Mouse (Mus musculus): Measurements from ENCODE around the gene A830031A19Rik. TPM values are rescaled to one million over a fixed set of nuclear protein-coding genes. Genes with fewer than 3 reads are reported as not detected.

The A830031A19Rik gene
- polyA plus RNA-seq (2014; fragmentation: Nextera tagmentation; extraction: Ambion mirVana) = not detected in 2 replicates

DNA sequence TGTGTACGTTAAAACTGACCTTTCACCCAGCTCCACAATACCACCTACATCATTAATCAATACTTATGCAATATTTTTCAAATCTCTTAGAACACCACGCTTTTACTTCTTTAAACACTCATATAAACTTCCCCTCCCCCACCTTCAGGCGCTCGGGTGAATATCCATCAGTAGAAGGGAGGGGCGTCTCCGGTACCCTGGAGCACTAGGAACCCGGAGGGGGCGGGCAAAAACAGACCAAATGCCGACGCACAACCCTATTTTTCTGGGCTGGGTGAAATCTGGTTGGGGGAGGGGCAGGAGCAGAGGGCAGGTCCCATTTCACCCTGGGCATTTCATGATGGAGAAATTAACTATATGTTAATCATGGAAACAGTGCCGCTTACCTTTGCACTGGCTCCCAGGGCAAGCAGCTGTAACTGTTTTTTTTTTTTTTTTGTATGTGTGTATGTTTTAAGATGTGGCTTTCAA is at the start of gene A830031A19Rik:
Gene A830031A19Rik, minus strand, starts transcription at position 421 of the 471 bp plus-strand sequence.
- Histone ChIP-seq H3K4me2 (peak within 1 kb of the TSS; percentile 100), H3K9ac (peak within 1 kb of the TSS; percentile 82), H3K9me3 (ENCODE audit: low read depth, low read length) (no peaks in the 10 kb centered on the region), H3K27me3 (ENCODE audit: insufficient read depth, low read length) (peaks cover 26% of the 10 kb centered on the region), H3K4me1 (ENCODE audit: insufficient read depth) (0 out of 2 replicates have a peak, but pooled peaks cover 3% of the 10 kb centered on the region), H3K4me3 (ENCODE audit: low read depth, low read length) (peak within 1 kb of the TSS; percentile 64), H3K36me3 (ENCODE audit: insufficient read depth) (no peaks in the 10 kb centered on the region), H3K27ac (ENCODE audit: low read depth) (no peak within 1 kb of the TSS)
- no peak for DNase-seq
- TF ChIP-seq CTCF (IDR thresholded peaks at IDR 0.05; ENCODE audit: low read depth) = no peak
- WGBS = under 1% methylated on average over 11 of the region's 11 CpGs
- ATAC-seq (ENCODE audit: insufficient read depth) = no peak

DNA sequence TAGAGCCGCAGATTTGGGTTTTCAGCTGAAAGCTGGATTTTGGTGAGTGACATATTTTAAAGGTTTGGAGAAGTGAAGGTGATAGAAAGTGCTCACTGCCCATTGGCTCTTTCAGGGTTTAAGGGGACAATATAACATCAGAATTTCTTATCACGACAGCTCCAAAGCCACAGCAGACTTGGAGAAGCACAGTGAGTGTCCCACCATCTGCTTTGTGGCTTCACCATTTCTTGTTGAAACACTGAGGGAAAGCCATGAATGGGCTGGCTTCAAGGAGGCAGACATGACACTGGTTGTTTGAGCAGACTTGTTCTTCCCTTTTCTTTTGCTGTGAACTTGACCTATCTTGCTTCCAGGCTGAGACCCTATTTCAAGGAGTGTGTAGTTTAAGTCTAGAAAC is 49.1 kb upstream of the A830031A19Rik start:
- no peak overlapping the region for H3K4me3 ChIP-seq (ENCODE audit: low read depth, low read length)
- H3K27ac ChIP-seq (ENCODE audit: low read depth) = no peak overlapping the region
- ATAC-seq (ENCODE audit: insufficient read depth) (no peak), DNase-seq (no peak)
- no peaks in the 10 kb centered on the region for H3K36me3 ChIP-seq (ENCODE audit: insufficient read depth)
- no peak for TF ChIP-seq CTCF (IDR thresholded peaks at IDR 0.05; ENCODE audit: low read depth)
- no peaks in the 10 kb centered on the region for H3K9me3 ChIP-seq (ENCODE audit: low read depth, low read length)
- H3K9ac ChIP-seq = no peak overlapping the region
- 90% methylated on average over 2 of the region's 2 CpGs for WGBS
- H3K4me1 ChIP-seq (ENCODE audit: insufficient read depth) = no peaks in the 10 kb centered on the region
- H3K4me2 ChIP-seq = no peak overlapping the region
- no peaks in the 10 kb centered on the region for H3K27me3 ChIP-seq (ENCODE audit: insufficient read depth, low read length)

- H3K27ac ChIP-seq (ENCODE audit: low read depth) = no peak overlapping the region
- no peak for TF ChIP-seq CTCF (IDR thresholded peaks at IDR 0.05; ENCODE audit: low read depth)
- no peak overlapping the region for H3K4me3 ChIP-seq (ENCODE audit: low read depth, low read length)
- 82% methylated on average over 7 of the region's 7 CpGs for WGBS
- H3K27me3 ChIP-seq (ENCODE audit: insufficient read depth, low read length) = no peaks in the 10 kb centered on the region
- no peaks in the 10 kb centered on the region for H3K9me3 ChIP-seq (ENCODE audit: low read depth, low read length)
- no peak overlapping the region for H3K4me2 ChIP-seq
- no peak overlapping the region for H3K9ac ChIP-seq
- H3K36me3 ChIP-seq (ENCODE audit: insufficient read depth) = 0 out of 2 replicates have a peak, but pooled peaks cover under 1% of the 10 kb centered on the region
- H3K4me1 ChIP-seq (ENCODE audit: insufficient read depth) = no peaks in the 10 kb centered on the region
- ATAC-seq (ENCODE audit: insufficient read depth) = no peak
- DNase-seq = no peak
Measured at GRCm38 (mm10) chr11:24122899-24123298, 48.0 kb upstream of the A830031A19Rik start.

GRCm38 (mm10) chr11:24121136-24121535 is 46.3 kb upstream of the A830031A19Rik start:
- TF ChIP-seq CTCF (IDR thresholded peaks at IDR 0.05; ENCODE audit: low read depth) = no peak
- WGBS = 85% methylated on average over 9 of the region's 9 CpGs
- no peak for ATAC-seq (ENCODE audit: insufficient read depth)

DNA sequence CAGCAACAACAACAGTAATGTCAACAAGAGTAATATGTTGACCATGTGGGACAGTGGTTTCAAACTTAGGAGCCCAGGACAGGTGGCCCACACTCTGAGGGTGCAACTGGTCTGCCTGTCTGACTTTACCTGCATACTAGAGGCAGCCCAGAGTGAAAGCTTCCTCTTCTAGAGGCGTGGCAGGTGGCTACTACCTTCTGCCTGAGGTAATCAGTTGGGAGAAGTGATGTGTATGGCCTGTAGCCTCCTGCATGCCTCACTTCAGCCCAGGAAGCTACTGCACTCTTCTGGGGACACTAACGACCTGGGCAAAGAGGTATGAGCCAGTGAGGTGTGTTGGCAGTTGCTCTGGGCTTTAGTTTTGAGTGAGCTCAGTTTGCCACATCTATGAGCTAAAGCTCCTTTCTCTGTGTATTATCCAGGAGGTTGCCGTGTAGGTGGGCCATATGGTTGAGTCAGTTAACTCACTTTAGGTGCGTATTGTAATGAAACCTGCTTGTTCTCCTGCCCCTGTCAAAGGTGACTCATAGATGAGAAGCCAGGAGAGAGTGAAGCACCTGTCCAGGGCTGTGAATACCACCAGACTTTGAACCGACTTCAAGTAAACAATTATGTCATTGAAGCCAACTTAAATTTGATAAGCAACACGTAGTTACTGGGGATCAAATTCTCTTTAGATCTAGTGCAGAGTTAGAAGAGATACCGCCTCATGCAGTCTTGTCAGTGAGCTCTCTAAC is 41.9 kb upstream of the A830031A19Rik start:
- 0 out of 2 replicates have a peak, but pooled peaks cover 2% of the 10 kb centered on the region for H3K36me3 ChIP-seq (ENCODE audit: insufficient read depth)
- TF ChIP-seq CTCF (IDR thresholded peaks at IDR 0.05; ENCODE audit: low read depth) = no peak
- H3K27me3 ChIP-seq (ENCODE audit: insufficient read depth, low read length) = no peaks in the 10 kb centered on the region
- 62% methylated on average over 7 of the region's 7 CpGs for WGBS
- no peaks in the 10 kb centered on the region for H3K9me3 ChIP-seq (ENCODE audit: low read depth, low read length)
- no peak overlapping the region for H3K27ac ChIP-seq (ENCODE audit: low read depth)
- H3K4me1 ChIP-seq (ENCODE audit: insufficient read depth) = 0 out of 2 replicates have a peak, but pooled peaks cover 3% of the 10 kb centered on the region
- DNase-seq = no peak
- ATAC-seq (ENCODE audit: insufficient read depth) = no peak
- no peak overlapping the region for H3K4me3 ChIP-seq (ENCODE audit: low read depth, low read length)
- no peak overlapping the region for H3K4me2 ChIP-seq
- H3K9ac ChIP-seq = no peak overlapping the region

More at GRCm38 (mm10) chr11:24121136-24121535, 46.3 kb upstream of the A830031A19Rik start:
- Histone ChIP-seq H3K4me1 (ENCODE audit: insufficient read depth) (no peaks in the 10 kb centered on the region), H3K9me3 (ENCODE audit: low read depth, low read length) (no peaks in the 10 kb centered on the region), H3K27ac (ENCODE audit: low read depth) (no peak overlapping the region), H3K27me3 (ENCODE audit: insufficient read depth, low read length) (no peaks in the 10 kb centered on the region), H3K36me3 (ENCODE audit: insufficient read depth) (0 out of 2 replicates have a peak, but pooled peaks cover 2% of the 10 kb centered on the region), H3K4me2 (no peak overlapping the region), H3K4me3 (ENCODE audit: low read depth, low read length) (no peak overlapping the region), H3K9ac (no peak overlapping the region)
- no peak for DNase-seq

- TF ChIP-seq CTCF (IDR thresholded peaks at IDR 0.05; ENCODE audit: low read depth) = no peak
- no peak overlapping the region for H3K4me2 ChIP-seq
- no peak overlapping the region for H3K9ac ChIP-seq
- DNase-seq = no peak
- no peaks in the 10 kb centered on the region for H3K9me3 ChIP-seq (ENCODE audit: low read depth, low read length)
- ATAC-seq (ENCODE audit: insufficient read depth) = no peak
- no peaks in the 10 kb centered on the region for H3K27me3 ChIP-seq (ENCODE audit: insufficient read depth, low read length)
- H3K4me1 ChIP-seq (ENCODE audit: insufficient read depth) = 0 out of 2 replicates have a peak, but pooled peaks cover 3% of the 10 kb centered on the region
- WGBS = 93% methylated on average over 2 of the region's 2 CpGs
- H3K27ac ChIP-seq (ENCODE audit: low read depth) = no peak overlapping the region
- H3K4me3 ChIP-seq (ENCODE audit: low read depth, low read length) = no peak overlapping the region
- 0 out of 2 replicates have a peak, but pooled peaks cover 2% of the 10 kb centered on the region for H3K36me3 ChIP-seq (ENCODE audit: insufficient read depth)
Measured at GRCm38 (mm10) chr11:24116041-24116440, 41.2 kb upstream of the A830031A19Rik start.

DNA sequence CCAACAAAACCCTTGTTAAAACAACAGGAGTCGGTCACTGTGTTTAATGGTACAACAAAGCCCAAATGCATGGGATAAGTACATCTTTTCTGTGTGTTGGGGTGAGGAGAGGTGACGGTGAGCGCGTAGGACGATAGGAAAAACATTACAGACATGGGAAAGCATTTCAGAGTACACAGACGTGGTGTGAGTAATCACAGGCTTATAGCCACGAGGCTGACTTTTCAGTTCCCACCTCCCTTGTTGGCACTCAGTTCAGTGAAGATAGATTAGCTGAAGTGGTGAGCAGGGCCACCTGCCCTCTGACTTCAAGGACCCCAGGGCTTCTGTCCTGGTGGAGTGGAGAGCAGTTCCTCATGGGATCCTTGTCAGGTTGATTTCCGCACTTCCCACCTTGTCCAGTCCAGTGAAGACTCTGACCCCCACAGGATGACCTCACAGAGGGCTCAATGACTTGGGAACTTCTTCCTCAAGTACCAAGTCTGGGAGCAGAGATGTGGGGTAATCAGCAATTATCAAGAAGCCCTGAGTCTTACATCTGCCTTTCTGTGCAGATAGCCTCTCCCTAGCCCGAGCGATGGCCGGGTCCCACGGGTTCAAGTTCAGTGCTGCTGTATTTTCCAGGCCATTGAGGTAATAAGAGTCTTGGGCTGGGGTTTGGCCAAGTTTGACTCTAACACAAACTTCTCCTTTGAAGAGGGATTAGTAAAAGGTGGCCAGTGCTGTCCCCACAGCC is 40.3 kb upstream of the A830031A19Rik start:
- no peak overlapping the region for H3K27ac ChIP-seq (ENCODE audit: low read depth)
- DNase-seq (no peak), ATAC-seq (ENCODE audit: insufficient read depth) (no peak)
- H3K27me3 ChIP-seq (ENCODE audit: insufficient read depth, low read length) = no peaks in the 10 kb centered on the region
- H3K4me2 ChIP-seq = no peak overlapping the region
- 0 out of 2 replicates have a peak, but pooled peaks cover 3% of the 10 kb centered on the region for H3K4me1 ChIP-seq (ENCODE audit: insufficient read depth)
- H3K4me3 ChIP-seq (ENCODE audit: low read depth, low read length) = no peak overlapping the region
- no peak for TF ChIP-seq CTCF (IDR thresholded peaks at IDR 0.05; ENCODE audit: low read depth)
- H3K36me3 ChIP-seq (ENCODE audit: insufficient read depth) = 0 out of 2 replicates have a peak, but pooled peaks cover 2% of the 10 kb centered on the region
- no peak overlapping the region for H3K9ac ChIP-seq
- WGBS = 52% methylated on average over 12 of the region's 12 CpGs
- H3K9me3 ChIP-seq (ENCODE audit: low read depth, low read length) = no peaks in the 10 kb centered on the region

Data from lung, embryonic 14.5 days (tissue).